Mouse (Mus musculus) hindbrain, postnatal 0 days (tissue): ENCODE data around the gene Csmd2. TPM values are rescaled to one million over a fixed set of nuclear protein-coding genes. Genes with fewer than 3 reads are reported as not detected.

Source experiments
- ATAC-seq: fragments of 200-750 bp; cut with Nextera tagmentation; 2 replicates; pipeline ENCODE4 v1.8.0; 2017; ENCODE audit warnings: mild to moderate bottlenecking, moderate TSS enrichment, moderate library complexity
- DNase-seq: peaks from one replicate; pipeline ENCODE4 v3.0.0-alpha.2; 2015; ENCODE audit warnings: low spot score
- H3K27ac ChIP-seq: fragments of 300-500 bp; sonication (generic); 2 replicates; pipeline ENCODE4 v1.5.1; 2014; ENCODE audit warnings: mild to moderate bottlenecking
- H3K27me3 ChIP-seq: fragments of 300-500 bp; sonication (generic); 2 replicates; pipeline ENCODE4 v1.6.1; 2014; ENCODE audit warnings: low read length, mixed read lengths; ENCODE audit not compliant: insufficient read depth
- H3K36me3 ChIP-seq: fragments of 300-500 bp; sonication (generic); 2 replicates; pipeline ENCODE4 v1.6.1; 2014; ENCODE audit warnings: low read length, mixed read lengths; ENCODE audit not compliant: insufficient read depth
- H3K4me1 ChIP-seq: fragments of 300-500 bp; sonication (generic); 2 replicates; pipeline ENCODE4 v1.6.1; 2014; ENCODE audit warnings: antibody characterized with exemption, low read length, mixed read lengths; ENCODE audit not compliant: insufficient read depth
- H3K4me2 ChIP-seq: fragments of 300-500 bp; sonication (generic); 2 replicates; pipeline ENCODE4 v1.6.1; 2014; ENCODE audit warnings: low read depth, mild to moderate bottlenecking, low read length, moderate library complexity, mixed read lengths
- H3K4me3 ChIP-seq: fragments of 300-500 bp; sonication (generic); 2 replicates; pipeline ENCODE4 v1.5.1; 2014; ENCODE audit warnings: low read length
- H3K9ac ChIP-seq: fragments of 300-500 bp; sonication (generic); replicated peaks from 2 replicates; pipeline ENCODE4 v1.6.1; 2014; ENCODE audit warnings: mild to moderate bottlenecking, low read length, moderate library complexity, mixed read lengths
- H3K9me3 ChIP-seq: fragments of 300-500 bp; sonication (generic); 2 replicates; pipeline ENCODE4 v1.6.1; 2016; ENCODE audit warnings: low read length, mixed read lengths
- CTCF ChIP-seq: IDR thresholded peaks from 2 replicates; pipeline ENCODE4 v1.5.1; 2016; ENCODE audit warnings: antibody characterized with exemption, control low read depth, low read depth
- WGBS: fragments of 180-500 bp; shearing (Covaris S2); extraction: QIAGEN DNeasy Blood & Tissue Kit; methylation state at CpG from one replicate; pipeline ENCODE4 v1.1.7; 2014; 5-methylcytosine and 5-hydroxymethylcytosine counted together
- polyA plus RNA-seq: library from polyadenylated mRNA; unstranded; fragments of >200 nt; fragmentation: Nextera tagmentation; extraction: Ambion mirVana; gene quantifications from 2 replicates; pipeline ENCODE4 v1.2.1, GENCODE M21; 2015
- total RNA-seq: library from RNA; depleted of rRNA; stranded (reverse); fragments of >200 nt; gene quantifications from 2 replicates; pipeline ENCODE4 v1.2.3, GENCODE M21; 2014

Csmd2 gene
- total and polyA plus RNA-seq, 2 experiments from 2014 or later = 8.2 to 41.3 TPM

DNA sequence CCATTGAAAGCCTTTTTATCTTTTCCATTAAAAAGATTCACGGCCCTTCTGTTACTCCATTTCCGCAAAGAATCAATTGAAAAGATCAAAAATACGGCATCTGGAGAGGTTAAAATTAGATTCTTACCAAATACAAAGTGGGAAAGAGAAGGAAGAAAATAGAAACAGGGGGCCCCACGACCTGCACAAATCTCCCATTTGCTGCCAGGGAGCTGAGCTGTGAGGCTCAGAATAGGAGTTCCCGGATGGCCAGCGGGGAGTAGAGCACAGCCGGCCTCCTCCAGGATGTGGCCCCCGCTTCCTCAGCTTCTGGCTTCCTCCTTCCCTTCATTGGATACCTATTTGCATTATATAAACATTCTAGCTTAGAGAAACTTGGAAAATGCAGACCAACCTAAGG lies 97.4 kb downstream of the Csmd2 start:
- Histone ChIP-seq H3K4me1 (peaks cover 11% of the 10 kb centered on the region), H3K9me3 (no peaks in the 10 kb centered on the region), H3K4me2 (no peak overlapping the region), H3K36me3 (no peaks in the 10 kb centered on the region), H3K9ac (no peak overlapping the region), H3K4me3 (no peak overlapping the region), H3K27ac (0 out of 2 replicates have a peak overlapping the region, but pooled peaks have one; percentile 32), H3K27me3 (no peaks in the 10 kb centered on the region)
- no peak for ATAC-seq
- 72% methylated on average over 8 of the region's 8 CpGs for WGBS
- no peak for DNase-seq
- no peak for TF ChIP-seq CTCF

DNA sequence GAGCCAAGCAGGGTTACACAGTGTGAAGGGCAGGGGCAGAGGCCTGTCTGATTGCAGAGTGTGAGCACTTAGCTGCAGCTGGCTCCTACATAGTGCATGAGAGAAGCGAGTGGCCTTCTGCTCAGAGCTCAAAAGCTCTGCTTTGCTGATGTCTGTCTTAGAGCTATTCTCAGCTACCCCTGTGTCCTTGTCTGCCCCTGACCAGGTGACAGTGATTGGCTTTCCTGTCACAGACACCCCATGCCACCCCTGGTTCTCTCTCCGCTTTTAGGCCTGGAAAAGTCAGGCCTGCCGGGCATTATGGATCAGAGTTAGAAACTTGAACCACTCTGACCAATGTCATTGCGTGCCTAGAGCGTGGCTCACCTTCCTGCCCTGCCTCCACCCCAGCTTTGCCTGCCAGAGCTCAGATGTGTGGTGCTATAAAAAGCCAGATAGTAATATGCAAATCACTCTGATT lies 99.5 kb downstream of the Csmd2 start:
- Histone ChIP-seq H3K27ac (peak overlapping the region; percentile 32; the same call in 1 of the 2 replicates), H3K27me3 (no peaks in the 10 kb centered on the region), H3K36me3 (no peaks in the 10 kb centered on the region), H3K4me3 (no peak overlapping the region), H3K4me2 (no peak overlapping the region), H3K4me1 (peaks cover 11% of the 10 kb centered on the region), H3K9me3 (no peaks in the 10 kb centered on the region), H3K9ac (no peak overlapping the region)
- ATAC-seq (no peak), DNase-seq (no peak)
- 73% methylated on average over 5 of the region's 5 CpGs for WGBS
- no peak for TF ChIP-seq CTCF

DNA sequence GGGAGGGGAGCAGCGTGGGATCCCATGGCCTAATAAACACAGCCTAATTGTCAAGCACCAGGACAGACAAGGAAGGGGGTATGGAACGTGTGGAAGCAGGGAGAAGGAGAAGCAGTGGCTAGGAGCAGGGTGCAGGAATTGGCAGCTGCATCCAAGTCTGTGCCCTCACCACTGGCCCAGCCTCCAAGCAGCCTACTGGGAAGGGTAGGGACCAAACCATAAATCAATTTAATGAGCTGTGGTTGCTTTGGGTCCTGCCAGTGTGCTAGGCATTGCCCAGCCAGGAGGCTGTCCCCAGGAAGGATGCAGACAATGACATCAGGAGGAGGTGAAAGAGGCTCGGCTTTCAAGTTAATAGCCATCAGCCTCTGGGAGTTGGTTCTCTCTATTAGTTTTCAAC lies 100.0 kb downstream of the Csmd2 start:
- Histone ChIP-seq H3K4me2 (no peak overlapping the region), H3K27ac (peak overlapping the region; percentile 32; the same call in 1 of the 2 replicates), H3K36me3 (no peaks in the 10 kb centered on the region), H3K4me1 (peaks cover 11% of the 10 kb centered on the region), H3K27me3 (no peaks in the 10 kb centered on the region), H3K9me3 (no peaks in the 10 kb centered on the region), H3K9ac (no peak overlapping the region), H3K4me3 (no peak overlapping the region)
- no peak for ATAC-seq
- TF ChIP-seq CTCF = no peak
- no peak for DNase-seq
- 30% methylated on average over 3 of the region's 3 CpGs for WGBS

DNA sequence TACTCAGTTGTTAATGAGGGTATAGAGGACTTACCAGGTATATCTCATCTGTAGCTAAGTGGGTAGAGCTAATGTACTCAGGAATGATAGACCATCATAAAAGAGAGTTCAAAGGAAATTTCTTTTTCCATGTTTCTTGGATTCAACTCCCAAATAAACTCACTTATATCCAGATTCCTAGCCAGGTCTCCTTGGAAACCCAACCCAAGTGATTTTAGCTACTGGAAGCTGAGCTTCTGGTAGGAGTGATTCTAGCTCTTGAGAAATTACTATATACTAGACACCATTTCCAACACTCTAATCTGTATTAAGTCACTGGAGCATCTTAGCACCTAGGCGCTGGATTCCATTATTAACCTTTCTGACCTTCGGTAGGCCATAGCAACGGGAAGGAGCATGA lies 100.6 kb downstream of the Csmd2 start:
- TF ChIP-seq CTCF = no peak
- no peaks in the 10 kb centered on the region for H3K36me3 ChIP-seq
- peaks cover 11% of the 10 kb centered on the region for H3K4me1 ChIP-seq
- ATAC-seq (no peak), DNase-seq (no peak)
- no peaks in the 10 kb centered on the region for H3K9me3 ChIP-seq
- no peak overlapping the region for H3K27ac ChIP-seq
- no peak overlapping the region for H3K4me2 ChIP-seq
- H3K9ac ChIP-seq = no peak overlapping the region
- no peaks in the 10 kb centered on the region for H3K27me3 ChIP-seq
- no peak overlapping the region for H3K4me3 ChIP-seq
- WGBS = 52% methylated on average over 3 of the region's 3 CpGs

DNA sequence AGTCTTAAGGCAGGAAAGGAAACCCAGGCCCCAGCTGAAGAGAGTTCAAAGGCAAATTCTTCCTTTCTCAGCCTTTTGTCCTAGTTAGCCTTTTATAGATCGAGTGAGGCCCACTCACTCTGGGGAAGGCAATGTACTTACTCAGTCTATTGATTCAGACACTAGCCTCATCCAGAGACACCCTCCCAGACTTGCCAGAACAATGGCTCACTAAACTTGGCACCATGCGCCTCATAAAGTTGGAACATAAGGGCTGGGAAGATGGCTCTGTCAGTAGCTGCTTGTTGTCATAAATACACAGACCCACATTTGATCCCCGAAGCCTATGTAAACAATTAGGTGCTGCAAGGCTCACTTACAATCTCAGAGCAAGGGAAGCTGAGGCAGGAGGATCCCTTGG lies 104.3 kb downstream of the Csmd2 start:
- H3K9me3 ChIP-seq = no peaks in the 10 kb centered on the region
- H3K27ac ChIP-seq = no peak overlapping the region
- no peaks in the 10 kb centered on the region for H3K27me3 ChIP-seq
- no peak overlapping the region for H3K4me2 ChIP-seq
- DNase-seq = no peak
- H3K4me1 ChIP-seq = peaks cover 11% of the 10 kb centered on the region
- H3K36me3 ChIP-seq = no peaks in the 10 kb centered on the region
- H3K4me3 ChIP-seq = no peak overlapping the region
- no peak for ATAC-seq
- no peak overlapping the region for H3K9ac ChIP-seq
- no peak for TF ChIP-seq CTCF
- 59% methylated on average over 3 of the region's 3 CpGs for WGBS

DNA sequence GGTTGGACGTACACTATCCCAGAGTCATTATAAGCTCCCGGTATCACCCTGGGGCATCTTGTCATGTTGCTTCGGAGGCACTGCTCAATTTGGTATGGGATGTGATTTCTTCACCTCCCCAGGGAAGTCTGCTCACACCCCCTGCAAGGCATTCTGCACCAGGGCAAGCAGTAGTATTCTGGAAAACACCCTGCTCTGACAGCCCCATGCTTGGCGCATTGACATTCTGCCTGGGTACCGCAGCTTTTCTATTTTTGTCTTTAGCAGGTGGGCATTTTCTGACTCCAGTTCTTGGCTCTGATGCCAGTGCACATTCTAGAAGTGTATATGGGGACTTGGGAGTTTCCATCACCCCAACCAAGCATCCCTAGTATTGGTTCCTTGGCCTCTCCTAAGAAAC lies 111.9 kb downstream of the Csmd2 start:
- H3K27ac ChIP-seq = no peak overlapping the region
- H3K9me3 ChIP-seq = no peaks in the 10 kb centered on the region
- H3K4me3 ChIP-seq = no peak overlapping the region
- H3K9ac ChIP-seq = no peak overlapping the region
- no peak overlapping the region for H3K4me2 ChIP-seq
- no peak for ATAC-seq
- WGBS = 72% methylated on average over 5 of the region's 5 CpGs
- TF ChIP-seq CTCF = no peak
- H3K27me3 ChIP-seq = no peaks in the 10 kb centered on the region
- no peak for DNase-seq
- H3K36me3 ChIP-seq = no peaks in the 10 kb centered on the region
- peaks cover 8% of the 10 kb centered on the region; the same call in 1 of the 2 replicates for H3K4me1 ChIP-seq

DNA sequence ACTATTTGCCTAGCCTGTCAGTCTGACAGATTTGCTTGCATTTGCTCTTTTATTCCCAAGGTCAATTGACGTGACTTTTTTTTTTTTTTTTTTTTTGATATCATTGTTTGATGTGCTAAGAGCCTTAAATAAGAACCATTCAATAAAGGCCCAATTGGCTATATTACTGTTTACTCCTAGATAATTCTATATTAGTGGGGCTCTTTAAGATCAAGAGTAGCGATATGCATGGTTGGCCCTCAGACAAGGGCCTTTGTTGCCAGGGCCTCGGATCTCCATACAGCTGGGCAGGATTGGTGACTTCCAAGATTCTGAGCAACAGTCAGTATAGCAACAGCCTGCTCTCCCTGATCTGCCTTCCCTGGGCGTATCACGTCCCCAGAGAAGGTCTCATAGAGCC lies 112.9 kb downstream of the Csmd2 start:
- ATAC-seq (no peak), DNase-seq (no peak)
- 41% methylated on average over 5 of the region's 5 CpGs for WGBS
- Histone ChIP-seq H3K9ac (no peak overlapping the region), H3K36me3 (no peaks in the 10 kb centered on the region), H3K4me2 (no peak overlapping the region), H3K4me3 (no peak overlapping the region), H3K27ac (no peak overlapping the region), H3K9me3 (no peaks in the 10 kb centered on the region), H3K4me1 (peaks cover 8% of the 10 kb centered on the region; the same call in 1 of the 2 replicates), H3K27me3 (no peaks in the 10 kb centered on the region)
- TF ChIP-seq CTCF = no peak
